Mouse (Mus musculus) kidney, embryonic 16.5 days (tissue): ENCODE data around the gene Ep300. TPM values are rescaled to one million over a fixed set of nuclear protein-coding genes. Genes with fewer than 3 reads are reported as not detected.
"Not testable (repeated sequence)": the region's sequence is repeated elsewhere in the genome, so short reads cannot be mapped to it uniquely, and the experiment has no call there.

Experiments
- ATAC-seq: fragments of 200-750 bp; cut with Nextera tagmentation; 2 replicates; pipeline ENCODE4 v1.8.0; 2017; ENCODE audit warnings: moderate TSS enrichment; ENCODE audit not compliant: low FRiP score, low TSS enrichment
- H3K27ac ChIP-seq: fragments of 300-500 bp; sonication (generic); 2 replicates; pipeline ENCODE4 v1.5.1; 2014; ENCODE audit warnings: low read length
- H3K27me3 ChIP-seq: fragments of 300-500 bp; sonication (generic); 2 replicates; pipeline ENCODE4 v1.6.1; 2014; ENCODE audit warnings: low read length, control low read depth, mixed read lengths; ENCODE audit not compliant: insufficient read depth
- H3K36me3 ChIP-seq: fragments of 300-500 bp; sonication (generic); 2 replicates; pipeline ENCODE4 v1.6.1; 2014; ENCODE audit warnings: low read length, control low read depth, mixed read lengths; ENCODE audit not compliant: insufficient read depth
- H3K4me1 ChIP-seq: fragments of 300-500 bp; sonication (generic); 2 replicates; pipeline ENCODE4 v1.6.1; 2014; ENCODE audit warnings: low read length, control low read depth, mixed read lengths; ENCODE audit not compliant: insufficient read depth
- H3K4me2 ChIP-seq: fragments of 300-500 bp; sonication (generic); replicated peaks from 2 replicates; pipeline ENCODE4 v1.6.1; 2014; ENCODE audit warnings: low read depth, low read length
- H3K4me3 ChIP-seq: fragments of 300-500 bp; sonication (generic); 2 replicates; pipeline ENCODE4 v1.5.1; 2014; ENCODE audit warnings: mild to moderate bottlenecking, low read length
- H3K9ac ChIP-seq: fragments of 300-500 bp; sonication (generic); replicated peaks from 2 replicates; pipeline ENCODE4 v1.6.1; 2014; ENCODE audit warnings: low read length
- H3K9me3 ChIP-seq: fragments of 300-500 bp; sonication (generic); 2 replicates; pipeline ENCODE4 v1.6.1; 2016; ENCODE audit warnings: low read length, control low read depth
- WGBS: fragments of 180-500 bp; shearing (Covaris S2); extraction: QIAGEN DNeasy Blood & Tissue Kit; methylation state at CpG from one replicate; pipeline ENCODE4 v1.1.7; 2014; 5-methylcytosine and 5-hydroxymethylcytosine counted together
- microRNA-seq: library from miRNA; unstranded; fragments of <30 nt; microRNA quantifications from one replicate; pipeline ENCODE4, GENCODE M21; 2016
- polyA plus RNA-seq: library from polyadenylated mRNA; unstranded; fragments of >200 nt; fragmentation: Nextera tagmentation; extraction: Ambion mirVana; gene quantifications from 2 replicates; pipeline ENCODE4 v1.2.1, GENCODE M21; 2015

The Ep300 gene
- polyA plus RNA-seq, 1 experiment from 2014 or later: 15.2 TPM

DNA sequence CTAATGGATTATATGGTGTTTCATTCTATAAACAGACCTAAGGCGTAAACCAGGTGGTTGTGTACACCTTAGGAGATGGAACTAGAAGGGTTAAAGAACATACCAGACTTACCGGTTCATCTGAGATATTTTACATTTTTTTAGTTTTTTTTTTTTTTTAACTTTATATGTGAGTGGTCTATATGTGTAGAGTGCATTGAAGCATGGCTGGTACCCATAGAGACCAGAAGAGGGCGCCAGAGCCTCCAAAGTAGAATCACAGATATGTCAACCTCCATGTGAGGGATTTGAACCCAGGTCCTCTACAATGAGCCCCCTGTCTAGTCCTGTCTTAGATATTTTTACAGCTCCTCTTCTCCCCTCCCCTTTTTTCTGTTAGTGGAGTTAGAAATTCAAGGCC lies 112.7 kb downstream of the Ep300 start:
- WGBS: 48% methylated on average over 3 of the region's 3 CpGs
- Histone ChIP-seq H3K9ac (no peak overlapping the region), H3K4me3 (no peak overlapping the region), H3K36me3 (peaks cover 2% of the 10 kb centered on the region; the same call in 1 of the 2 replicates), H3K4me2 (no peak overlapping the region), H3K9me3 (no peaks in the 10 kb centered on the region), H3K4me1 (peaks cover 14% of the 10 kb centered on the region), H3K27me3 (peaks cover 19% of the 10 kb centered on the region), H3K27ac (no peak overlapping the region)
- no peak for ATAC-seq

DNA sequence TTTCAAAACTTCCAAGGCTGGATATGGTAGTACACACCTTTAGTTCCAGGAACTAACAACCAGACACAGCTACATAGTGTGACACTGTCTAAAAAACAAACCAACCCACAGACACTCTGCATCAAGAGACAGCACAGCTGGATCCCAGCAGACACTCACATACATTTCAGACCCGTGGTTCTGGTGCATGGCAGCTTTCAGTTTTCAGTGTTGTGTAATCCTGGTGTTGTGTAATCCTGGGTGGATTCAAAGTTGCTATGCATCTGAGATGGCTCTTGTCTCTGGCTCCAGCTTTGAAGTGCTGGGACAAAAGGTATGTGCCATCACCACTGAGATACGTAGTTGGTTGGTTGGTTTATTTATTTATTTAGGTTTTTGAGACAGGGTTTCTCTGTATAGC lies 113.4 kb downstream of the Ep300 start:
- Histone ChIP-seq H3K4me1 (peaks cover 10% of the 10 kb centered on the region), H3K9ac (no peak overlapping the region), H3K27ac (no peak overlapping the region), H3K4me2 (no peak overlapping the region), H3K36me3 (peaks cover 7% of the 10 kb centered on the region; the same call in 1 of the 2 replicates), H3K4me3 (no peak overlapping the region), H3K9me3 (no peaks in the 10 kb centered on the region), H3K27me3 (peaks cover 13% of the 10 kb centered on the region)
- 74% methylated on average over 2 of the region's 2 CpGs for whole genome bisulfite sequencing
- no peak for ATAC-seq

DNA sequence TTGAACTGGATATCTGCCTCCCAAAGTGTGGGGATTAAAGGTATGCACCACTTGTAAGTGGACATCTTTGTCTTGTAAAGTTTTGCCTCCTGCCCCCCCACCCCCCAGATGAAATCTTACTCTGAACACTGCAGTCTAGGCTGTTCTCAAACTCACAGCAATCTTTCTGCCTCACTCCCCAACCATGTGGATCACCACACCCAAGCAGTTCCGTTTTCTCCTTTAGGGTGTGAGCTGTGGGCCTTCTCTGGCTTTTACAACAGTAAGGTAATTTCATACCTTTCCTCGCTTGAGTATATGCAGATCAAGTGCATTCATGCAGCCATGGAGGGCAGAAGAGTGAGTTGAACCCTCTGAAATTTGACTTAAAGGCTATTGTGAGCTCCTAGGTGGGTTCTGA lies 115.0 kb downstream of the Ep300 start:
- Histone ChIP-seq H3K27ac (no peak overlapping the region), H3K27me3 (peaks cover 9% of the 10 kb centered on the region; the same call in 1 of the 2 replicates), H3K9me3 (no peaks in the 10 kb centered on the region), H3K9ac (no peak overlapping the region), H3K4me2 (no peak overlapping the region), H3K4me1 (no peaks in the 10 kb centered on the region), H3K36me3 (peaks cover 21% of the 10 kb centered on the region), H3K4me3 (no peak overlapping the region)
- WGBS: 51% methylated on average over 2 of the region's 2 CpGs
- ATAC-seq: no peak

DNA sequence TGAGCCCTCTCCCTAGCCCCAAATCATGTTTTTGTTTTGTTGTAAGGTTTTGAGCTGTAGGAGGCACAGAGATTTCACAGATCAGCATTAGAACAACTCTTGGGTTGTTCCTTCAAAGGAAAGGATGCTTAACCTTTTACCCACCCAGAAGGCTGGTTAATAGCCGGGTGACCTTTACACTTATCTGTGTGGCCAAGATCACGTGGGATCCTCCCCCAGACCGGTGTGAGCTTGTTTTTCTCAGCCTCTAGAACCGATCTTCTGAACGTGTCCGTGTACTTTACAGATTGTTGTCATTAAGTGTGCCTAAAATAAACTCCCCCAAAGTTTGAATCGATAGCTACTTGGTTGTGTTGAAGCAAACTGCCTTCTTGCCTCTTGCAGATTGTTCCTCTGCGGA lies 115.5 kb downstream of the Ep300 start:
- ATAC-seq: no peak
- Histone ChIP-seq H3K27me3 (peaks cover 6% of the 10 kb centered on the region; the same call in 1 of the 2 replicates), H3K27ac (no peak overlapping the region), H3K4me2 (no peak overlapping the region), H3K4me3 (no peak overlapping the region), H3K9ac (no peak overlapping the region), H3K9me3 (no peaks in the 10 kb centered on the region), H3K36me3 (peaks cover 26% of the 10 kb centered on the region), H3K4me1 (no peaks in the 10 kb centered on the region)
- 40% methylated on average over 8 of the region's 8 CpGs for WGBS

DNA sequence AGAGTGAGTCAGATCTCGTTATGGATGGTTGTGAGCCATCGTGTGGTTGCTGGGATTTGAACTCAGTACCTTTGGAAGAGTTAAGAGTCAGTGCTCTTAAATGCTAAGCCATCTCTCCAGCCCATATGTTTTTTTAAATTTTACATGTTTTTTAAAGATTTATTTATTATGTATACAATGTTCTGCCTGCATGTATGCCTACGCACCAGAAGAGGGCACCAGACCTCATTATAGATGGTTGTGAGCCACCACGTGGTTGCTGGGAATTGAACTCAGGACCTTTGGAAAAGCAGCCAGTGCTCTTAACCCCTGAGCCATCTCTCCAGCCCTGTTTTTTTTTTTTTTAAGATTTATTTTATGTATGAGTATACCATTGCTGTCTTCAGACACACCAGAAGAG lies 116.2 kb downstream of the Ep300 start:
- 84% methylated on average over 4 of the region's 4 CpGs for WGBS
- not testable (repeated sequence) for H3K4me3 ChIP-seq, H3K9me3 ChIP-seq, H3K4me1 ChIP-seq, H3K27ac ChIP-seq, H3K9ac ChIP-seq, H3K4me2 ChIP-seq, H3K27me3 ChIP-seq, ATAC-seq
- H3K36me3 ChIP-seq: peaks cover 33% of the 10 kb centered on the region

Small RNAs within 50 kb of the gene (microRNA-seq; reads per million reads assigned to microRNA genes)
- gene Gm23880: not detected

Other genes with a start within 250 kb of the Ep300 start
- 134 and 148 TPM in 2 replicates for gene Slc25a17, start 224.5 kb upstream of the Ep300 start, polyA plus RNA-seq
- 192 and 194 TPM in 2 replicates for gene St13, start 185.3 kb upstream of the Ep300 start, polyA plus RNA-seq
- gene Xpnpep3, start 185.2 kb upstream of the Ep300 start, polyA plus RNA-seq: 10.9 and 13.9 TPM in 2 replicates
- gene Dnajb7, start 177.1 kb upstream of the Ep300 start, polyA plus RNA-seq: 1.3 and 3.4 TPM in 2 replicates
- gene Rbx1, start 119.1 kb upstream of the Ep300 start, polyA plus RNA-seq: 423 and 428 TPM in 2 replicates
- gene L3mbtl2, start 78.5 kb downstream of the Ep300 start, polyA plus RNA-seq: 26.2 and 27.4 TPM in 2 replicates
- 4.8 and 5.5 TPM in 2 replicates for gene Chadl, start 111.9 kb downstream of the Ep300 start, polyA plus RNA-seq
- gene Zc3h7b, start 159.7 kb downstream of the Ep300 start, polyA plus RNA-seq: 35.1 and 40.3 TPM in 2 replicates
- 101 and 109 TPM in 2 replicates for gene Rangap1, start 160.2 kb downstream of the Ep300 start, polyA plus RNA-seq
- gene Tef, start 217.1 kb downstream of the Ep300 start, polyA plus RNA-seq: 25.7 and 28.9 TPM in 2 replicates